Mouse (Mus musculus) macrophage (primary cell): ENCODE data around the gene Gipc1. TPM values are rescaled to one million over a fixed set of nuclear protein-coding genes. Genes with fewer than 3 reads are reported as not detected.

ENCODE experiments used
- H3K27ac ChIP-seq: fragments of 350-480 bp; formaldehyde crosslinking; 2 replicates; pipeline ENCODE4 v1.9.0; 2021
- H3K36me3 ChIP-seq: fragments of 350-480 bp; formaldehyde crosslinking; 2 replicates; pipeline ENCODE4 v1.9.0; 2021; ENCODE audit errors: inconsistent target
- H3K4me3 ChIP-seq: fragments of 350-480 bp; formaldehyde crosslinking; 2 replicates; pipeline ENCODE4 v1.9.0; 2021; ENCODE audit errors: inconsistent target
- H3K79me2 ChIP-seq: fragments of 350-480 bp; formaldehyde crosslinking; 2 replicates; pipeline ENCODE4 v1.9.0; 2021; ENCODE audit errors: inconsistent target
- WGBS: methylation state at CpG from one replicate; pipeline ENCODE4 v1.1.7; 2026; ENCODE audit warnings: inconsistent platforms; ENCODE audit not compliant: missing documents; 5-methylcytosine and 5-hydroxymethylcytosine counted together
- polyA plus RNA-seq: library from polyadenylated mRNA; stranded (reverse); fragments of 250-400 nt; gene quantifications from 3 replicates; pipeline ENCODE4 v1.2.4, GENCODE M21; 2018; ENCODE audit warnings: inconsistent platforms

Gene Gipc1
- polyA plus RNA-seq, 1 experiment from 2014 or later = 61.6 TPM

DNA sequence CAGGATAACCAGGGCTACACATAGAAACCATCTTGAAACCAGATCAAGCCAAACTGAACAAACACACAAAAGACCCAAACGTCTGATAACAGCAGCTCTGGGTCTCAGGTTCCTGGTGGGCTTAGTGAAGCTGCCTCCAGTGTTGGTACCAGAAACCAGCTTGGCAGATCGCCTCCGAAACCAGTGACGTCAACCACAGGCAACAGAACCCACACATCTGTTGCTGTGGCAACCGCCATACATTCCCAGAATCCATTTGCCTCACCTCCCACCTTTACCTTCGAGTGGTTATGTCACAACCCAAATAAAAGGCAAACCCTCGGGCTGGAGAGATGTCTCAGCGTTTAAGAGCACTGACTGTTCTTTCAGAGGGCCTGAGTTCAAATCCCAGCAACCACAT, 55.1 kb downstream of the Gipc1 start:
- Histone ChIP-seq H3K36me3 (no peaks in the 10 kb centered on the region), H3K79me2 (no peaks in the 10 kb centered on the region), H3K27ac (no peak overlapping the region), H3K4me3 (no peak overlapping the region)
- WGBS = 82% methylated on average over 8 of the region's 8 CpGs

Other genes with a start within 250 kb of the Gipc1 start
- gene Scoc, start 194.3 kb upstream of the Gipc1 start, polyA plus RNA-seq = 44.9 to 115 TPM (median 73.0 TPM) in 3 replicates
- not detected in 3 replicates for gene Olfr370, start 116.9 kb upstream of the Gipc1 start, polyA plus RNA-seq
- gene Ndufb7, start 86.0 kb upstream of the Gipc1 start, polyA plus RNA-seq = 83.2 to 159 TPM (median 130 TPM) in 3 replicates
- gene Tecr, start 44.7 kb upstream of the Gipc1 start, polyA plus RNA-seq = 128 to 166 TPM (median 160 TPM) in 3 replicates
- gene Dnajb1, start 44.5 kb upstream of the Gipc1 start, polyA plus RNA-seq = 13.5 to 19.5 TPM (median 18.1 TPM) in 3 replicates
- 0.59 to 8.8 TPM (median 1.3 TPM) in 3 replicates for gene Ptger1, start 14.0 kb downstream of the Gipc1 start, polyA plus RNA-seq
- 76.4 to 110 TPM (median 109 TPM) in 3 replicates for gene Pkn1, start 46.5 kb downstream of the Gipc1 start, polyA plus RNA-seq
- 12.5 to 63.9 TPM (median 26.0 TPM) in 3 replicates for gene Ddx39, start 62.5 kb downstream of the Gipc1 start, polyA plus RNA-seq
- 33.0 to 180 TPM (median 147 TPM) in 3 replicates for gene Adgre5, start 88.6 kb downstream of the Gipc1 start, polyA plus RNA-seq
- gene Adgrl1, start 247.4 kb downstream of the Gipc1 start, polyA plus RNA-seq = 0.04 to 0.09 TPM (median 0.05 TPM) in 3 replicates